Mouse (Mus musculus) forebrain, embryonic 16.5 days (tissue): Measurements from ENCODE around the gene Nags. TPM values are rescaled to one million over a fixed set of nuclear protein-coding genes. Genes with fewer than 3 reads are reported as not detected.

Experiments
- ATAC-seq: fragments of 200-750 bp; cut with Nextera tagmentation; 2 replicates; pipeline ENCODE4 v1.8.0; 2017; ENCODE audit warnings: mild to moderate bottlenecking, moderate library complexity
- H3K27ac ChIP-seq: fragments of 300-500 bp; sonication (generic); 2 replicates; pipeline ENCODE4 v1.5.1; 2014; ENCODE audit warnings: low read length, control low read depth
- H3K27me3 ChIP-seq: fragments of 300-500 bp; sonication (generic); replicated peaks from 2 replicates; pipeline ENCODE4 v1.6.1; 2014; ENCODE audit warnings: low read length; ENCODE audit not compliant: control insufficient read depth, insufficient read depth
- H3K36me3 ChIP-seq: fragments of 300-500 bp; sonication (generic); 2 replicates; pipeline ENCODE4 v1.6.1; 2014; ENCODE audit not compliant: control insufficient read depth, insufficient read depth
- H3K4me1 ChIP-seq: fragments of 300-500 bp; sonication (generic); replicated peaks from 2 replicates; pipeline ENCODE4 v1.6.1; 2014; ENCODE audit warnings: low read length; ENCODE audit not compliant: control insufficient read depth, insufficient read depth
- H3K4me2 ChIP-seq: fragments of 300-500 bp; sonication (generic); 2 replicates; pipeline ENCODE4 v1.6.1; 2014; ENCODE audit warnings: mild to moderate bottlenecking, low read length, control low read depth
- H3K4me3 ChIP-seq: fragments of 300-500 bp; sonication (generic); replicated peaks from 2 replicates; pipeline ENCODE4 v1.5.1; 2014; ENCODE audit warnings: mild to moderate bottlenecking, low read length, control low read depth
- H3K9ac ChIP-seq: fragments of 300-500 bp; sonication (generic); replicated peaks from 2 replicates; pipeline ENCODE4 v1.6.1; 2014; ENCODE audit warnings: low read depth, low read length, control low read depth
- H3K9me3 ChIP-seq: fragments of 300-500 bp; sonication (generic); 2 replicates; pipeline ENCODE4 v1.6.1; 2016; ENCODE audit warnings: low read length; ENCODE audit not compliant: control insufficient read depth
- whole genome bisulfite sequencing: fragments of 180-500 bp; shearing (Covaris S2); extraction: QIAGEN DNeasy Blood & Tissue Kit; methylation state at CpG from one replicate; pipeline ENCODE4 v1.1.7; 2014; 5-methylcytosine and 5-hydroxymethylcytosine counted together
- polyA plus RNA-seq: library from polyadenylated mRNA; unstranded; fragments of >200 nt; fragmentation: Nextera tagmentation; extraction: Ambion mirVana; gene quantifications from 2 replicates; pipeline ENCODE4 v1.2.1, GENCODE M21; 2015

The Nags gene
- polyA plus RNA-seq, 1 experiment from 2014 or later: not detected

- ATAC-seq: no peak
- 84% methylated on average over 9 of the region's 9 CpGs for WGBS
Measured at GRCm38 (mm10) chr11:102193657-102194440, 48.5 kb downstream of the Nags start.

GRCm38 (mm10) chr11:102196018-102196797 is 50.9 kb downstream of the Nags start:
- no peaks in the 10 kb centered on the region for H3K4me1 ChIP-seq
- no peak overlapping the region for H3K4me2 ChIP-seq
- H3K27me3 ChIP-seq: no peaks in the 10 kb centered on the region
- no peak overlapping the region for H3K27ac ChIP-seq
- no peaks in the 10 kb centered on the region for H3K9me3 ChIP-seq
- H3K36me3 ChIP-seq: peaks cover 37% of the 10 kb centered on the region
- ATAC-seq: no peak
- 90% methylated on average over 21 of the region's 21 CpGs for WGBS
- H3K4me3 ChIP-seq: no peak overlapping the region
- no peak overlapping the region for H3K9ac ChIP-seq

More at GRCm38 (mm10) chr11:102193657-102194440, 48.5 kb downstream of the Nags start:
- H3K4me3 ChIP-seq: no peak overlapping the region
- no peak overlapping the region for H3K27ac ChIP-seq
- no peak overlapping the region for H3K4me2 ChIP-seq
- H3K27me3 ChIP-seq: no peaks in the 10 kb centered on the region
- H3K4me1 ChIP-seq: peaks cover 15% of the 10 kb centered on the region
- H3K9me3 ChIP-seq: no peaks in the 10 kb centered on the region
- H3K36me3 ChIP-seq: peaks cover 29% of the 10 kb centered on the region
- no peak overlapping the region for H3K9ac ChIP-seq

GRCm38 (mm10) chr11:102198245-102198644 is 52.9 kb downstream of the Nags start:
- no peak for ATAC-seq
- peaks cover 43% of the 10 kb centered on the region for H3K36me3 ChIP-seq

More at GRCm38 (mm10) chr11:102198245-102198644, 52.9 kb downstream of the Nags start:
- Histone ChIP-seq H3K27me3 (no peaks in the 10 kb centered on the region), H3K27ac (no peak overlapping the region), H3K9ac (no peak overlapping the region), H3K4me3 (no peak overlapping the region), H3K4me2 (no peak overlapping the region), H3K9me3 (no peaks in the 10 kb centered on the region), H3K4me1 (no peaks in the 10 kb centered on the region)
- 79% methylated on average over 6 of the region's 6 CpGs for WGBS

Other genes starting within 250 kb of the Nags start
- gene Sost, start 178.5 kb upstream of the Nags start, polyA plus RNA-seq: 0.11 TPM in 1 of 2 replicates, not detected in the other
- gene Cfap97d1, start 161.2 kb upstream of the Nags start, polyA plus RNA-seq: not detected in 2 replicates
- 12.7 and 14.5 TPM in 2 replicates for gene Dusp3, start 158.5 kb upstream of the Nags start, polyA plus RNA-seq
- 49.3 and 55.2 TPM in 2 replicates for gene Mpp3, start 117.1 kb upstream of the Nags start, polyA plus RNA-seq
- 0.26 and 0.46 TPM in 2 replicates for gene Cd300lg, start 104.0 kb upstream of the Nags start, polyA plus RNA-seq
- 21.0 and 24.1 TPM in 2 replicates for gene Mpp2, start 57.0 kb upstream of the Nags start, polyA plus RNA-seq
- not detected in 2 replicates for gene Ppy, start 44.2 kb upstream of the Nags start, polyA plus RNA-seq
- gene Pyy, start 37.7 kb upstream of the Nags start, polyA plus RNA-seq: not detected in 2 replicates
- 43.9 and 44.7 TPM in 2 replicates for gene Tmem101, start 10.9 kb downstream of the Nags start, polyA plus RNA-seq
- 103 and 123 TPM in 2 replicates for gene Lsm12, start 39.8 kb downstream of the Nags start, polyA plus RNA-seq
- gene G6pc3, start 44.1 kb downstream of the Nags start, polyA plus RNA-seq: 21.5 and 26.2 TPM in 2 replicates
- gene Hdac5, start 84.7 kb downstream of the Nags start, polyA plus RNA-seq: 124 and 136 TPM in 2 replicates
- 5.4 and 5.5 TPM in 2 replicates for gene BC030867, start 103.4 kb downstream of the Nags start, polyA plus RNA-seq
- gene Asb16, start 123.2 kb downstream of the Nags start, polyA plus RNA-seq: not detected in 2 replicates
- gene Tmub2, start 139.4 kb downstream of the Nags start, polyA plus RNA-seq: 75.8 and 78.7 TPM in 2 replicates
- gene Atxn7l3, start 151.1 kb downstream of the Nags start, polyA plus RNA-seq: 28.5 and 29.5 TPM in 2 replicates
- gene Ubtf, start 174.2 kb downstream of the Nags start, polyA plus RNA-seq: 99.1 and 116 TPM in 2 replicates
- 2.0 and 2.9 TPM in 2 replicates for gene Slc4a1, start 220.7 kb downstream of the Nags start, polyA plus RNA-seq
- 129 and 156 TPM in 2 replicates for gene Rundc3a, start 247.9 kb downstream of the Nags start, polyA plus RNA-seq